Mouse (Mus musculus): ENCODE data around the gene Pak1ip1. TPM values are rescaled to one million over a fixed set of nuclear protein-coding genes. Genes with fewer than 3 reads are reported as not detected.

Pak1ip1 gene
- polyA plus RNA-seq, 1 experiment: not detected

DNA sequence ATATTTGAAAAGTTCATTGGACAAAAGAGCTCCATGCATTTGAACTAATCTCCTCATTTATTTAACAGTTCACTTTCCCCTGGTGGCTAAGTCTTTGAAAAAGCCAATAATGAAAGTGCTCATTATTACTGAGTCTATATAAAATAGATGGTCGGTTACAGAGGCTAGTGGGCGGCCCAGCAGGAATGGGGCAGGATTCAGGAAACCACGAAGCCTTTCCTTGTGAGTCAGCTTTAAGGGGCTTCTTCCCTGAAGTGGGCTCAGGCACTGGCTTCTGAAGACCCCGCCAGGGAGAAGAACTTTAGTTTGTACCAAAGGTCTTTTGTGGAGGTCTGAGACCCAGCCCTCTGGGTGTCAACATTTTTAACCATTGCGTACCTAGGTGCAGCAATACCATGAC is 51.1 kb downstream of the Pak1ip1 start:
- Histone ChIP-seq H3K4me3 (ENCODE audit: insufficient read depth, low read depth, low read length) (no peak overlapping the region), H3K27ac (ENCODE audit: insufficient read depth, low read depth, low read length) (no peak overlapping the region), H3K4me1 (ENCODE audit: control insufficient read depth, insufficient read depth, low read length) (no peaks in the 10 kb centered on the region)
- TF ChIP-seq CTCF (IDR thresholded peaks at IDR 0.05; ENCODE audit: insufficient read depth, low read depth, low read length) (no peak), POLR2A (IDR thresholded peaks at IDR 0.05; ENCODE audit: insufficient read depth, low read depth, low read length) (no peak)
- WGBS: 31% methylated on average over 5 of the region's 5 CpGs

Other genes with a start within 250 kb of the Pak1ip1 start
- gene Gcnt2, start 141.3 kb upstream of the Pak1ip1 start, polyA plus RNA-seq (2012; ENCODE audit: insufficient read depth, insufficient read length, low replicate concordance, missing spikeins): not detected in 2 replicates
- not detected in 2 replicates for gene Tmem14c, start 15.3 kb downstream of the Pak1ip1 start, polyA plus RNA-seq (2012; ENCODE audit: insufficient read depth, insufficient read length, low replicate concordance, missing spikeins)
- gene Mak, start 78.7 kb downstream of the Pak1ip1 start, polyA plus RNA-seq (2012; ENCODE audit: insufficient read depth, insufficient read length, low replicate concordance, missing spikeins): not detected in 2 replicates
- gene Gcm2, start 110.0 kb downstream of the Pak1ip1 start, polyA plus RNA-seq (2012; ENCODE audit: insufficient read depth, insufficient read length, low replicate concordance, missing spikeins): not detected in 2 replicates
- not detected in 2 replicates for gene Sycp2l, start 113.3 kb downstream of the Pak1ip1 start, polyA plus RNA-seq (2012; ENCODE audit: insufficient read depth, insufficient read length, low replicate concordance, missing spikeins)
- not detected in 2 replicates for gene Elovl2, start 219.4 kb downstream of the Pak1ip1 start, polyA plus RNA-seq (2012; ENCODE audit: insufficient read depth, insufficient read length, low replicate concordance, missing spikeins)
- not detected in 2 replicates for gene Smim13, start 248.8 kb downstream of the Pak1ip1 start, polyA plus RNA-seq (2012; ENCODE audit: insufficient read depth, insufficient read length, low replicate concordance, missing spikeins)